ENCODE assay signal across 1 mouse cellular context in the genomic region with DNA sequence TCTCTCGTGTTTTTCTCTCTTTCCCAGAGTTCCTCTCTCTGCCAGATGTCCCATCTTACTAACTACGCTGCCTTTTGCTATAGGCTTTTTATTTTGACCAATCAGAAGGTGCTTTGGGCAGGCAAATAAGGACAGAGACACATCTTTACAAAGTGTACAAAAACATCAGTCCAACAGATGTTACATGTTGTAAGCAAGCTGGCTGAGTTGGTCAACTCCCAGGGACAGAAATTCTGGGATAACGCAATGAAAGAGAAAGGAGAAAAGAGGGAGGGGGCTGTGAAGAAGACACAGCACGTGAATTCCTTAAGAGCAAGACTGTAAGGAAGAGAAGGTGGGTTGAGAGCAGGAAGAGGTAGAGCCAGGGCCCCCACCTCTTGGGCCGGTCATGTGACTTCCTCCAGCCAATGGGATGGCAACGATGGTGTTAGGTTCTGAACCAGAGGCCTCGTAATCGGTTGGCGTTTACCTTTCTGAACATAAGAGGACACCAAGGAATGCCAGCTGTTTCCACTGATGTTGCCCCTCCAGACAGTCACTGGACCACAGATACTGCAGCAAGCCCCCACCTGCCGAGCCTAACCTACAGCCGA.
TF ChIP-seq lines count a peak whose summit lies in the region.

No protein-coding gene starts in this region.

TF ChIP-seq in MEL, 35 proteins besides CTCF, POLR2A, EP300 and RAD21 (continued from another document):
- TF ChIP-seq MAX (IDR thresholded peaks at IDR 0.05; ENCODE audit: low read length) (no peak), USF1 (IDR thresholded peaks at IDR 0.05; ENCODE audit: low read depth, low read length) (peak; percentile 52; the same call in 1 of the 2 replicates), CHD1 (IDR thresholded peaks at IDR 0.05; ENCODE audit: low read depth, low read length) (no peak), MXI1 (IDR thresholded peaks at IDR 0.05; ENCODE audit: low read depth, low read length) (no peak), NELFE (IDR thresholded peaks at IDR 0.05; ENCODE audit: low read depth, low read length) (no peak)
